Mouse (Mus musculus) layer of hippocampus, adult 18-20 months (tissue): Measurements from ENCODE around the gene Stam2. TPM values are rescaled to one million over a fixed set of nuclear protein-coding genes. Genes with fewer than 3 reads are reported as not detected.

Source experiments
- DNase-seq, 2 experiments: peaks; one replicate each; pipeline ENCODE4 v3.0.0; 2022; ENCODE audit warnings: low spot score in 2 of 2
- total RNA-seq, 2 experiments: library from RNA; stranded (reverse); gene quantifications; 2 replicates each; pipeline ENCODE4 v1.2.3; 2021

Gene Stam2
- total RNA-seq, 2 experiments from 2014 or later = 22.2 to 23.2 TPM

- no peak for DNase-seq
Observed at GRCm38 (mm10) chr2:52732001-52732400, 10.1 kb downstream of the Stam2 start.

GRCm38 (mm10) chr2:52730891-52731290, 11.2 kb downstream of the Stam2 start:
- DNase-seq = no peak

GRCm38 (mm10) chr2:52720231-52721025, 21.7 kb downstream of the Stam2 start:
- peak in 1 of 2 experiments; percentile 32 for DNase-seq

GRCm38 (mm10) chr2:52717076-52717475, 25.0 kb downstream of the Stam2 start:
- DNase-seq = no peak

- DNase-seq = peak in 1 of 2 experiments; percentile 28
Observed at GRCm38 (mm10) chr2:52715538-52715937, 26.5 kb downstream of the Stam2 start.

- DNase-seq = no peak
Observed at GRCm38 (mm10) chr2:52714111-52714510, 28.0 kb downstream of the Stam2 start.

- DNase-seq = no peak
Observed at GRCm38 (mm10) chr2:52710804-52711203, 31.3 kb downstream of the Stam2 start.

- DNase-seq = no peak
Observed at GRCm38 (mm10) chr2:52709417-52709816, 32.7 kb downstream of the Stam2 start.

- no peak for DNase-seq
Observed at GRCm38 (mm10) chr2:52701368-52702036, 40.6 kb downstream of the Stam2 start.

- no peak for DNase-seq
Observed at GRCm38 (mm10) chr2:52700352-52700751, 41.7 kb downstream of the Stam2 start.

- no peak for DNase-seq
Observed at GRCm38 (mm10) chr2:52694604-52695003, 47.5 kb downstream of the Stam2 start.

- DNase-seq = no peak
Observed at GRCm38 (mm10) chr2:52691745-52692144, 50.3 kb downstream of the Stam2 start.

- no peak for DNase-seq
Observed at GRCm38 (mm10) chr2:52686601-52687000, 55.5 kb downstream of the Stam2 start.

- no peak for DNase-seq
Observed at GRCm38 (mm10) chr2:52677589-52677988, 64.5 kb downstream of the Stam2 start.

GRCm38 (mm10) chr2:52676913-52677303, 65.2 kb downstream of the Stam2 start:
- DNase-seq = no peak

GRCm38 (mm10) chr2:52676023-52676912, 65.8 kb downstream of the Stam2 start, which contains the start of gene Cacnb4:
Gene Cacnb4, minus strand, starts transcription at chr2:52676831.
- DNase-seq = peak; percentile 26 to 48

- DNase-seq = peak in 1 of 2 experiments; percentile 31
Observed at GRCm38 (mm10) chr2:52675278-52675987, 66.6 kb downstream of the Stam2 start.

GRCm38 (mm10) chr2:52674886-52675277, 67.2 kb downstream of the Stam2 start:
- no peak for DNase-seq

GRCm38 (mm10) chr2:52673172-52673571, 68.9 kb downstream of the Stam2 start:
- DNase-seq = no peak

- peak; percentile 20 to 69 for DNase-seq
Observed at GRCm38 (mm10) chr2:52670733-52671132, 71.3 kb downstream of the Stam2 start.

GRCm38 (mm10) chr2:52668480-52668879, 73.6 kb downstream of the Stam2 start:
- DNase-seq = no peak
